Mouse (Mus musculus) kidney, postnatal 10 days (tissue): ENCODE measurements around the gene 1700024G13Rik.

Experiments
- DNase-seq: peaks from one replicate; pipeline ENCODE4 v3.0.0; 2021; ENCODE audit warnings: mixed read lengths

The 1700024G13Rik gene

GRCm38 (mm10) chr14:32332515-32333445, 55.4 kb downstream of the 1700024G13Rik start:
- no peak for DNase-seq

GRCm38 (mm10) chr14:32327366-32327765, 60.8 kb downstream of the 1700024G13Rik start:
- no peak for DNase-seq
